Mouse (Mus musculus): Measurements from ENCODE around the gene Pkn3.

DNA sequence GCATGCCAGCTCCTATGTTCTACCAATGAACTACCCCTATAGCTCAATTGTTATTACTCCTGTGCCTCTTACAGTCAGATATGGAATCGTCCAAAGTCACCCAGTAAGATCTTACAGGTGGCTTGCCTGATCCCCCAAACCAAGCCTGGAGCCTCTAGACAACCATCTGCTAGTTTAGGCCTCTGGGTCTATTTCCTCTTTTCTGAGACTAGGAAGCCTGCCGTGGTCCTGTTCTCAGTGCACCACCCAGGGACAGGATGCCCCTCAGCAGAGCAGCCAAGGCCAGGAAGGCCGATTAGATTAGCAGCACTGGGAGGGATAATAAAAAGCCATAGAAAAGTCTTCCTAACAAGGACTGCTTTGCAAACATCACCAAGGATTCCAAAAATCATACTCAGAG lies 27.7 kb upstream of the Pkn3 start:
- TF ChIP-seq CTCF (IDR thresholded peaks at IDR 0.05; ENCODE audit: low read depth) (no peak), EP300 (IDR thresholded peaks at IDR 0.05; ENCODE audit: low read depth) (no peak)

All from liver, embryonic 14.5 days (tissue).